ENCODE assay signal across 13 mouse cellular contexts in the genomic region with DNA sequence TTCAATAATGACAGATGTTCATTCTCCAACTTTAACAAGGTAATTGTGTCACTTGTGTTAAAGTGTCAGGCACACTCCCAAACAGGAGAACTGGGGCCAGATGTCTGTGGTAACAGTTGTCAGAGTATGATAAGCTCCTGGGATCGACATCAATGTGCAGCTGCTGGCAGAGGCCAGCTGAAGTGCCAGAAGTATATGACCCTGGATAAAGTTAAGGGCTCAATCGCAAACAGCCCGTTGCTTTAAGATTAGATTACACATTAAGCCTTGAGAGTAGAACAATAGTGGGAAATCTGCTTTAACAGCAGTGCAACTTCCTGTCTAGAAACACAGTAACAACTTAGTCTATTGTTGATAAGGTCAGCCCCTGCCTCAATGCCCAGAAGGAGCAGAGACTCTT. TPM values are rescaled to one million over a fixed set of nuclear protein-coding genes. Genes with fewer than 3 reads are reported as not detected.
DNase-seq lines count a peak whose midpoint lies in the region; ATAC-seq lines count a peak whose summit lies in the region.
"Had no signal": no experiment of that assay in that cellular context is flagged by ENCODE, and none has a peak within 500 bp of the region (broad histone marks: within the 10 kb centered on the region; RNA-seq: fewer than 3 reads in every experiment).

No protein-coding gene starts in this region.

- no peak overlapping the region for H3K4me3 ChIP-seq in forebrain, embryonic 10.5 days
- H3K4me3 ChIP-seq in forebrain, embryonic 13.5 days: no peak overlapping the region

- no peak for DNase-seq in forebrain, embryonic 10.5 days (ENCODE audit: extremely low spot score, low spot score)
- peak; percentile 2 for DNase-seq in ovary, adult 18-20 months (ENCODE audit: low spot score)
- DNase-seq in ovary, postnatal 10 days (ENCODE audit: low spot score): no peak
- peak; percentile 84 for DNase-seq in liver
- peak; percentile 27 for DNase-seq in yolk sac, embryonic 10.5 days (ENCODE audit: low spot score)
- no peak for DNase-seq in layer of hippocampus, adult 8-10 months (ENCODE audit: low spot score in 2 of 2)
- DNase-seq: cerebellum, adult 9-10 months; kidney, adult 2 months; left cerebral cortex, postnatal 4 days had no signal

- ATAC-seq in forebrain, embryonic 13.5 days: no peak
- no peak for ATAC-seq in inflammation-experienced regulatory T-cells, adult 6 months

- 0 out of 2 replicates have a peak overlapping the region, but pooled peaks have one; percentile 44 for H3K27ac ChIP-seq in forebrain, embryonic 10.5 days
- H3K27ac ChIP-seq in forebrain, embryonic 13.5 days: no peak overlapping the region

- no peak overlapping the region for H3K4me2 ChIP-seq in forebrain, embryonic 13.5 days

- 68% methylated on average over 3 of the region's 3 CpGs for WGBS in forebrain, embryonic 10.5 days
- WGBS in forebrain, embryonic 13.5 days: 64% methylated on average over 3 of the region's 3 CpGs

- no peaks in the 10 kb centered on the region for H3K36me3 ChIP-seq in forebrain, embryonic 10.5 days (replicated peaks)
- no peaks in the 10 kb centered on the region for H3K36me3 ChIP-seq in forebrain, embryonic 13.5 days (ENCODE audit: poor library complexity, severe bottlenecking)

- H3K9me3 ChIP-seq in forebrain, embryonic 10.5 days: no peaks in the 10 kb centered on the region
- H3K9me3 ChIP-seq in forebrain, embryonic 13.5 days (replicated peaks): no peaks in the 10 kb centered on the region

- no peaks in the 10 kb centered on the region for H3K4me1 ChIP-seq in forebrain, embryonic 10.5 days
- no peaks in the 10 kb centered on the region for H3K4me1 ChIP-seq in forebrain, embryonic 13.5 days

- no peak overlapping the region for H3K9ac ChIP-seq in forebrain, embryonic 13.5 days

- no peaks in the 10 kb centered on the region for H3K27me3 ChIP-seq in forebrain, embryonic 10.5 days (ENCODE audit: poor library complexity, severe bottlenecking)
- no peaks in the 10 kb centered on the region for H3K27me3 ChIP-seq in forebrain, embryonic 13.5 days

RNA-seq across cellular contexts. Expression of a gene that starts 6.8 kb away (rescaled TPM):
- not detected in 2 replicates for polyA plus RNA-seq in forebrain, embryonic 10.5 days (2016; fragmentation: Nextera tagmentation; extraction: Ambion mirVana)
- polyA plus RNA-seq in forebrain, embryonic 13.5 days (2015; fragmentation: Nextera tagmentation; extraction: Ambion mirVana): not detected in 2 replicates
- total RNA-seq in layer of hippocampus, adult 8-10 months (2022): not detected
- polyA plus RNA-seq in inflammation-experienced regulatory T-cells, adult 6 months (2017; shearing (Covaris generic)): not detected
- total RNA-seq: gastrocnemius, adult 18-20 months; left cerebral cortex, postnatal 4 days had no signal
- polyA plus RNA-seq: kidney, adult 2 months; spleen, adult 2 months had no signal

RNA-seq across cellular contexts. Expression of a gene that starts 15.8 kb away (rescaled TPM):
- polyA plus RNA-seq in forebrain, embryonic 10.5 days (2016; fragmentation: Nextera tagmentation; extraction: Ambion mirVana): not detected in 2 replicates
- polyA plus RNA-seq in forebrain, embryonic 13.5 days (2015; fragmentation: Nextera tagmentation; extraction: Ambion mirVana): not detected in 2 replicates
- not detected for total RNA-seq in layer of hippocampus, adult 8-10 months (2022)
- polyA plus RNA-seq in inflammation-experienced regulatory T-cells, adult 6 months (2017; shearing (Covaris generic)): not detected
- total RNA-seq: gastrocnemius, adult 18-20 months; left cerebral cortex, postnatal 4 days had no signal
- polyA plus RNA-seq: kidney, adult 2 months; spleen, adult 2 months had no signal

RNA-seq across cellular contexts. Expression of a gene that starts 18.6 kb away (rescaled TPM):
- polyA plus RNA-seq in forebrain, embryonic 10.5 days (2016; fragmentation: Nextera tagmentation; extraction: Ambion mirVana): not detected in 2 replicates
- polyA plus RNA-seq in forebrain, embryonic 13.5 days (2015; fragmentation: Nextera tagmentation; extraction: Ambion mirVana): not detected in 2 replicates
- total RNA-seq in layer of hippocampus, adult 8-10 months (2022): not detected
- polyA plus RNA-seq in inflammation-experienced regulatory T-cells, adult 6 months (2017; shearing (Covaris generic)): not detected
- total RNA-seq: gastrocnemius, adult 18-20 months; left cerebral cortex, postnatal 4 days had no signal
- polyA plus RNA-seq: kidney, adult 2 months; spleen, adult 2 months had no signal

RNA-seq across cellular contexts. Expression of a gene that starts 24.0 kb away (rescaled TPM):
- polyA plus RNA-seq in forebrain, embryonic 10.5 days (2016; fragmentation: Nextera tagmentation; extraction: Ambion mirVana): not detected in 2 replicates
- polyA plus RNA-seq in forebrain, embryonic 13.5 days (2015; fragmentation: Nextera tagmentation; extraction: Ambion mirVana): not detected in 2 replicates
- not detected for total RNA-seq in layer of hippocampus, adult 8-10 months (2022)
- polyA plus RNA-seq in inflammation-experienced regulatory T-cells, adult 6 months (2017; shearing (Covaris generic)): not detected
- total RNA-seq: gastrocnemius, adult 18-20 months; left cerebral cortex, postnatal 4 days had no signal
- polyA plus RNA-seq: kidney, adult 2 months; spleen, adult 2 months had no signal

RNA-seq across cellular contexts. Expression of a gene that starts 24.1 kb away (rescaled TPM):
- not detected in 2 replicates for polyA plus RNA-seq in forebrain, embryonic 10.5 days (2016; fragmentation: Nextera tagmentation; extraction: Ambion mirVana)
- polyA plus RNA-seq in forebrain, embryonic 13.5 days (2015; fragmentation: Nextera tagmentation; extraction: Ambion mirVana): not detected in 2 replicates
- total RNA-seq in layer of hippocampus, adult 8-10 months (2022): not detected
- not detected for polyA plus RNA-seq in inflammation-experienced regulatory T-cells, adult 6 months (2017; shearing (Covaris generic))
- total RNA-seq: gastrocnemius, adult 18-20 months; left cerebral cortex, postnatal 4 days had no signal
- polyA plus RNA-seq: kidney, adult 2 months; spleen, adult 2 months had no signal

Comparison
In these comparisons a context has a peak if more than half of its experiments do, and no peak if none do; other contexts are left out.
1. DNase-seq: peak in ovary, adult 18-20 months (single experiment), liver (single experiment) and yolk sac, embryonic 10.5 days (single experiment); none in forebrain, embryonic 10.5 days (single experiment), ovary, postnatal 10 days (single experiment) and layer of hippocampus, adult 8-10 months (0 of 2).